Mouse (Mus musculus) CD4-positive, CD25-positive, alpha-beta regulatory T cell, adult 9 weeks (primary cell): ENCODE measurements around the gene Cd7. TPM values are rescaled to one million over a fixed set of nuclear protein-coding genes. Genes with fewer than 3 reads are reported as not detected.

Source experiments
- polyA plus RNA-seq: library from polyadenylated mRNA; unstranded; fragments of 100-300 nt; shearing (Covaris generic); gene quantifications from one replicate; pipeline ENCODE4 v1.2.1, GENCODE M21; 2017

Gene Cd7
- 73.1 TPM for polyA plus RNA-seq

DNA sequence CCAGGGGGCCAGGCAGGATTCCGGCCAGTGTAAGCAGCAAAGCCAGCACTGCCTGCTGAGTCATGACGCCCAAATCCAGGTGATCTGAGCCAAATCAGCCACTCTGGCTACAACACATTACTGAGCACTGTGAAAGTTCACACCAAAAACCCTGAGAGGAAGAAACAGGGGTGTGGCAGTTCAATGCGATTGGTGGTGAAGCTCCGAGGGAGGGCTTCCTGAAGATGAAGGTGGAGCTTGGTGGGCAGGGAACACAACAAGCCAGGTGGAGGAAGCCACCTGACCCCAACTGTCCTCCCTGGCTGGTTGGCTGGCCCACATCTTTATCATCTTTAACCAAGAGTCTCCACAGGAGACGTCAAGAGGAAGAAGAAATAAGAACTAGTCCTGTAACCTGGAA, at the start of gene Cd7:
Gene Cd7, minus strand, starts transcription at position 117 of the 400 bp plus-strand sequence.

DNA sequence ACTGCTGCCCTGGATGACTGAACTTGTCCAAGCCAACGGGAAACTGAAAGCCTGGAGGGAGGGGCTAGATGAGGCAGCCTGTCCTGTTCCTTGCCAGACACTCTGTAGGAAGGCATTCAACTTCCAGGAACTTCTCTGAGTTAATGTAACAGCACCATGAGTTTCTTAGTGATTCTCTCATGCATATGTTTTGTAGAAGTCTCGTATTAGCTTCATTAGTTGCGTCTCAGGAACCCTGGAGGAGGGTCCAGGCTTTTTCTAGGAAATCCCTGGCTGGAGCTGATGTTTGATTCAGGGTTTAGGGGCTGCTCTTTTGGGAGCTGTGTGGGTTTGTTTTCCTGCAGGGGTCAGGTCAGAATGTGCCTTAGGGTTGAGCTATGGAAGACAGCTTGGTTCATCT, 41.9 kb upstream of the Cd7 start, which contains the start of gene Sectm1a:
Gene Sectm1a, minus strand, starts transcription at position 101 of the 400 bp plus-strand sequence.

DNA sequence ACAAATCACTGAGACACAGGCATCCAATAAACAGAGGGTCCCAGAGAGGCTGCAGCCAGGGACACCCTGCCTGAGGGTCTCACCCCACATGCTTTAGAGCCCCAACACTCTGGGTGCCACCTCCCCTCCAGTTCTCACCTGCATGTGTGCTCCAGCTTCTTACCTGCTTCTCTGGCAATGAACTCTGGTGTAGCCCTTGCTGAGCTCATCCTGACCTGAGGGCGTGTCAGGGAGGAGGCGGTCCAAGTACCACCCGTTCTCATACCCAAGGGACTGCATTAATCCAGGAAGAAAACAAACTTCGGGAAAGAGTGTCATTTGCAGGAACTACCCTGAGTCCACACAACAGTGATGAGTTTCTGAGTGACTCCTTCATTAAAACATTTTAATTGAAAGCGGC, 24.2 kb upstream of the Cd7 start, which contains the start of gene Sectm1b:
Gene Sectm1b, minus strand, starts transcription at position 191 of the 400 bp plus-strand sequence.

DNA sequence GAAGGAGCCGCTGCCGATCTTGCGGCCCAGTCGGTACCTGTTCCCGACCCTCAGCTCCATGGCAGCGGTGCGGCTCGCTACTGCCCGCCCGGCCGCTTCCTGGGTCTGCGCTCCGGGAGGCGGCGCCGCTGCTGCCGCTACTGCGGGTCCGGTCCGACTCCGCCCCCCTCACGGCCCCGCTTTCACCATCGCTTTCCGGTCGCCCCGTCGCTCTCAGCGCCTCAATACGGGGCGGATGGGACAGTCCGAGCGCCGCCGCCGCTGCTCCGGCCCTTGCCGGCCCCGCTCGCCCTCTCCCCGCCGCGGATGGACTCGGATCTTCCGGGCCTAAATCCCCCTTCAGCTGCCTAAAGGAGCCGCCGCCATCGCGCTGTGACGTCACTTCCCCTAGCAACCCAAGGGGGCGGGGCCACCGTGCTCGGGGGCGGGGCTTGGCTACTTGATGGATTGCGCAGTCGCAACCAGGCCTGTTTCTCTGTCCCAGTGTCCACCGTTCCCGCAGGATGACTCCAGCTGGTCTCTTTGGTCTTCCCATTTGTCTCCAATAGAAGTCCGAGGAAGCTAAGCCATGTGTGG, 48.2 kb downstream of the Cd7 start, which contains the start of gene Csnk1d:
Gene Csnk1d, minus strand, starts transcription at position 380 of the 576 bp plus-strand sequence.

Other genes with a start within 250 kb of the Cd7 start
- 50.4 TPM for gene Dus1l, start 243.0 kb downstream of the Cd7 start, polyA plus RNA-seq
- gene Fasn, start 214.9 kb downstream of the Cd7 start, polyA plus RNA-seq = 50.9 TPM
- 0.21 TPM for gene Ccdc57, start 106.5 kb downstream of the Cd7 start, polyA plus RNA-seq
- gene Slc16a3, start 90.9 kb downstream of the Cd7 start, polyA plus RNA-seq = 13.9 TPM
- gene Csnk1d, start 48.1 kb downstream of the Cd7 start, polyA plus RNA-seq = 103 TPM
- not detected for gene Sectm1b, start 24.2 kb upstream of the Cd7 start, polyA plus RNA-seq
- gene Sectm1a, start 41.8 kb upstream of the Cd7 start, polyA plus RNA-seq = not detected
- not detected for gene Tex19.2, start 79.3 kb upstream of the Cd7 start, polyA plus RNA-seq
- gene Tex19.1, start 106.7 kb upstream of the Cd7 start, polyA plus RNA-seq = not detected
- gene Uts2r, start 120.9 kb upstream of the Cd7 start, polyA plus RNA-seq = not detected
- 2.6 TPM for gene Hexdc, start 165.0 kb upstream of the Cd7 start, polyA plus RNA-seq
- gene Ogfod3, start 165.3 kb upstream of the Cd7 start, polyA plus RNA-seq = 9.8 TPM
- gene Cybc1, start 189.9 kb upstream of the Cd7 start, polyA plus RNA-seq = 132 TPM
- gene Narf, start 197.8 kb upstream of the Cd7 start, polyA plus RNA-seq = 40.3 TPM
- gene Foxk2, start 220.6 kb upstream of the Cd7 start, polyA plus RNA-seq = 2.3 TPM